Mouse (Mus musculus) ES-Bruce4 (cell line): ENCODE data around the gene 3110009E18Rik. TPM values are rescaled to one million over a fixed set of nuclear protein-coding genes. Genes with fewer than 3 reads are reported as not detected.

Experiments
- H3K27ac ChIP-seq: 2 replicates; pipeline ENCODE4 v1.5.1; 2012; ENCODE audit warnings: low read length, inconsistent platforms; ENCODE audit not compliant: insufficient read depth
- H3K27me3 ChIP-seq: 2 replicates; pipeline ENCODE4 v1.6.1; 2012; ENCODE audit warnings: mild to moderate bottlenecking, low read length, inconsistent platforms; ENCODE audit not compliant: control insufficient read depth, poor library complexity, insufficient read depth, severe bottlenecking
- H3K36me3 ChIP-seq: 2 replicates; pipeline ENCODE4 v1.6.1; 2012; ENCODE audit warnings: inconsistent platforms, mild to moderate bottlenecking, low read length, moderate library complexity; ENCODE audit not compliant: control insufficient read depth, poor library complexity, insufficient read depth, severe bottlenecking
- H3K4me1 ChIP-seq: one replicate; pipeline ENCODE4 v1.8.1; 2011; ENCODE audit warnings: low read length; ENCODE audit not compliant: control insufficient read depth, insufficient read depth
- H3K4me3 ChIP-seq: 2 replicates; pipeline ENCODE4 v1.5.1; 2011; ENCODE audit warnings: low read depth, mild to moderate bottlenecking, low read length
- H3K9ac ChIP-seq: 2 replicates; pipeline ENCODE4 v1.6.1; 2012; ENCODE audit warnings: low read depth, mild to moderate bottlenecking, inconsistent platforms; ENCODE audit not compliant: poor library complexity, severe bottlenecking
- H3K9me3 ChIP-seq: replicated peaks from 2 replicates; pipeline ENCODE4 v1.6.1; 2012; ENCODE audit warnings: mild to moderate bottlenecking, low read length, inconsistent platforms; ENCODE audit not compliant: control insufficient read depth, poor library complexity, insufficient read depth, severe bottlenecking
- CTCF ChIP-seq: IDR thresholded peaks from one replicate; pipeline ENCODE4 v1.8.1; 2011; ENCODE audit warnings: low read depth, low read length
- EP300 ChIP-seq: IDR thresholded peaks from 2 replicates; pipeline ENCODE4 v1.6.1; 2011; ENCODE audit warnings: low read depth, low read length; ENCODE audit not compliant: insufficient read depth
- POLR2A ChIP-seq: IDR thresholded peaks from one replicate; pipeline ENCODE4 v1.8.1; 2011; ENCODE audit warnings: low read length; ENCODE audit not compliant: insufficient read depth
- polyA plus RNA-seq: library from polyadenylated mRNA; stranded (reverse); fragments of >200 nt; gene quantifications from 2 replicates; pipeline ENCODE4 v1.2.4, GENCODE M21; 2011; ENCODE audit warnings: low read depth; ENCODE audit not compliant: missing spikeins, insufficient read depth, insufficient read length

3110009E18Rik gene
- polyA plus RNA-seq, 1 experiment = 16.0 TPM

- Histone ChIP-seq H3K9ac (no peak overlapping the region), H3K9me3 (no peaks in the 10 kb centered on the region), H3K4me3 (no peak overlapping the region), H3K4me1 (no peaks in the 10 kb centered on the region), H3K36me3 (no peaks in the 10 kb centered on the region), H3K27me3 (no peaks in the 10 kb centered on the region), H3K27ac (no peak overlapping the region)
- no peak for TF ChIP-seq CTCF
- no peak for TF ChIP-seq POLR2A
- no peak for TF ChIP-seq EP300
These were observed 86.6 kb downstream of the 3110009E18Rik start for GRCm38 (mm10) chr1:120207568-120207967.

DNA sequence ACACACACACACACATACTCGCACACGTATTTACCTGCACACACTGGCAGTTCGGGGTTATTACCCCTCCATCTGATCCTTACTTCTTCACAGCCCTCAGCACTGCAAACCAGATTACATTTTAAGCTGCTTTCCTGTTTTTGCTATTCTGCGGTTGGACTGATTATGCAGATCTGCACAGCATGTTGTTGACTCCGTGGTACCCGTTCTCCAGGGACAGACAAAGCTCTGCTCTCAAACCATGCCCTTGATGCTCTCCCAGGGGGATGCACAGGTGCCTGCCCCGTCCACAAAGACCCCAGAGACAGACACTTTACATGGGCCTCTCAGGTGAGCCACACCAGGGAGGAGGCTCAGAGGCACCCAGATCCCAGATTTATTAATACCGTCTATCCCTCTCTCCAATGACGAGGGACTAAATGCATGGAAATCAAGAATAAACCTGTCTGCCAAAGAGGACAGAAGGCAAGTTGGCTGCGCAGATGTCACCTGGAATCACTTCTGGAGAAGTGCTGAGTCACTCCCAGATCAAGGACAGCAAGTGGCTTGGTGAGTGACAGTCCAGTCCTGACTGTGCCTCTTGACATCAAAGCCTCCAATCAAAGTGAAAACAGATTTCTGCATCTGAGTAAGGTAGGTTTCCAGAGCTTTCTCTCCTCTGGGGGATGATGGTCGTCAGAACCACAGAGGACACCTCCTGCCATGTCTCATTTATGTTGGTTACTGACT lies 87.7 kb downstream of the 3110009E18Rik start:
- H3K9ac ChIP-seq = no peak overlapping the region
- H3K4me1 ChIP-seq = no peaks in the 10 kb centered on the region
- H3K27me3 ChIP-seq = no peaks in the 10 kb centered on the region
- H3K9me3 ChIP-seq = no peaks in the 10 kb centered on the region
- no peak overlapping the region for H3K4me3 ChIP-seq
- no peaks in the 10 kb centered on the region for H3K36me3 ChIP-seq
- H3K27ac ChIP-seq = no peak overlapping the region
- no peak for TF ChIP-seq EP300
- TF ChIP-seq CTCF = no peak
- no peak for TF ChIP-seq POLR2A

GRCm38 (mm10) chr1:120220841-120221240 lies 99.9 kb downstream of the 3110009E18Rik start:
- Histone ChIP-seq H3K9ac (no peak overlapping the region), H3K4me1 (no peaks in the 10 kb centered on the region), H3K4me3 (no peak overlapping the region), H3K9me3 (no peaks in the 10 kb centered on the region), H3K36me3 (no peaks in the 10 kb centered on the region), H3K27ac (no peak overlapping the region), H3K27me3 (no peaks in the 10 kb centered on the region)
- no peak for TF ChIP-seq CTCF

GRCm38 (mm10) chr1:120221285-120221684 lies 100.3 kb downstream of the 3110009E18Rik start:
- H3K9me3 ChIP-seq = no peaks in the 10 kb centered on the region
- H3K9ac ChIP-seq = no peak overlapping the region

DNA sequence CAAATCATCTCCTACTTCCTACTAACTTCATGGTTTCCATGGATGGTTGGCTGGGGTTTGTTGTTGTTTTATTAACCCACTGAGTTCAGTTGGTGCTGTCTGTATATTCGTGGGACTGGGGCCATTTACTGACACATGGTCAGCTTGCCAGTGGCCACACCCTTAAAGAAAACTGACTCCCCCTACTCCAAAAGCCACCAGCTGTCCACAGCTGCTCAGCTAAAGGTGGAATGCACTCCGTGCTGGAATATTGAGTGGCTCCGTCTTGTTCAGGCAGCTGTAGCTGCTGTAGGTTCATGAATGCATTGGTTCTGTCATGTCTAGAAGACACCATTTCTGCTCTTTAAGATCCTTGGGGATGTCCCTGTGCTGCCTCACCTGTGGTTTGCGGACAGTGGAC lies 102.6 kb downstream of the 3110009E18Rik start:
- no peaks in the 10 kb centered on the region for H3K9me3 ChIP-seq
- H3K27me3 ChIP-seq = no peaks in the 10 kb centered on the region
- TF ChIP-seq POLR2A (no peak), CTCF (no peak), EP300 (no peak)
- no peak overlapping the region for H3K4me3 ChIP-seq
- no peaks in the 10 kb centered on the region for H3K4me1 ChIP-seq
- H3K36me3 ChIP-seq = no peaks in the 10 kb centered on the region
- H3K9ac ChIP-seq = no peak overlapping the region
- H3K27ac ChIP-seq = no peak overlapping the region

More at GRCm38 (mm10) chr1:120221285-120221684, 100.3 kb downstream of the 3110009E18Rik start:
- Histone ChIP-seq H3K27me3 (no peaks in the 10 kb centered on the region), H3K4me1 (no peaks in the 10 kb centered on the region), H3K36me3 (no peaks in the 10 kb centered on the region), H3K27ac (no peak overlapping the region), H3K4me3 (no peak overlapping the region)
- TF ChIP-seq POLR2A (no peak), CTCF (no peak), EP300 (no peak)

DNA sequence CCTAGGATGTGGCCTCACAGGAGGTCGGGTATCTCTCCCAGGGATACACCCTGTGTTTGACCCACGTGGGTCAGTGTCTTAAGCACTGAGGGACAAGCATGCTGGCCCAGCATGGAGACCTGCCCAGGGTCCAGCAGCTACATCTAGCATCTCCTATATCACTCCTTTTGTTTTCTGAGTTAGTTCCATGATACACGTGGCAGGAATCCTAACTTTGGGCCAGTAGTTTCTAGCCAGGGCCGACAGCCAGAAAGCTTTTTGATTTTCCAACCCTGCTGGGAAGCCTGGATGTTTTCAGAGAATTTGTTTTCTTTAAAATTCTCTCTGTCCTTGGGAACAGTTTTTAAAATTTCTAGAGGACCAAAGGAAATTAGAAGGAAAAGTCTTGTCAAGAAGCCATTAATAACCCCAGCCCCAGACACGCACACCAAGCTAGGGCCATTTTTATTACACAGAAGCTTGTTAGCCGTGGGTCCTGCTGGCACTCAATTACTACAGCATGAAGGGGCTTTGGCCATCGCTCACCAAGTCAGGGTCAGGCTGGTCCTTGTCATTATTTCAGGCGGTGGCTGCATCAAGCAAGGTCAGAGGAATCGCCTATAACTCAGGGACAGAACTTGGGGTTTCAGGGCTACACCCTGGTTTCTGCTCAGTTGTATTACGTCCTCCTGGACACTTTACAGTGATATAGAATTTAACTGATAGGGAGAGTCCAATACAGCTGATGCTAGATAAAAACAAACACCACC lies 108.9 kb downstream of the 3110009E18Rik start:
- Histone ChIP-seq H3K36me3 (no peaks in the 10 kb centered on the region), H3K27ac (no peak overlapping the region), H3K4me1 (no peaks in the 10 kb centered on the region), H3K4me3 (no peak overlapping the region), H3K9me3 (no peaks in the 10 kb centered on the region), H3K27me3 (no peaks in the 10 kb centered on the region), H3K9ac (no peak overlapping the region)
- TF ChIP-seq EP300 (no peak), CTCF (no peak), POLR2A (no peak)
